Mouse (Mus musculus) R1 (cell line): ENCODE data around the gene Tert.

Experiments
- DNase-seq: peaks from one replicate; pipeline ENCODE4 v3.0.0-alpha.2; 2018; ENCODE audit warnings: low read depth, low spot score

Gene Tert

GRCm38 (mm10) chr13:73626745-73627549 lies at the start of gene Tert:
TSS of gene Tert (plus strand) at chr13:73626911.
- DNase-seq = peak; percentile 97

DNA sequence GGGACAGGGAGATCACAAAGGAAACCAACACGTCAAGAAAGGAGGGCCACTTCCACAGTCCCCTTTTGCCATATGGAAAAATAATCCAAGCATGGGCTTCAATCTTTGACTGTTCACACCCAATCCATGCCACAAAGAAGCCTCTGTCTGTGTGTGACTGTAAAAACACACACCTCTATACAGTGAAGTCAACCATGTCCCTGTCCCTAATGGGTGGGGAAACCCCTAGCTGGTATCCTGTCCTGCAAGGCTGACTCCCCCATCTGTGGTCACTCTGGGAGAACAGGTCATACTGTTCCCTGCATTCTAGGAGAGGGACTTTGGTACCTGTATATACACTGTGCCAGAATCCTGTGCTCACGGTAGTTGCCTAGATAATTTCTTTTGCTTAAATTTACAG lies 49.4 kb upstream of the Tert start:
- DNase-seq = no peak

DNA sequence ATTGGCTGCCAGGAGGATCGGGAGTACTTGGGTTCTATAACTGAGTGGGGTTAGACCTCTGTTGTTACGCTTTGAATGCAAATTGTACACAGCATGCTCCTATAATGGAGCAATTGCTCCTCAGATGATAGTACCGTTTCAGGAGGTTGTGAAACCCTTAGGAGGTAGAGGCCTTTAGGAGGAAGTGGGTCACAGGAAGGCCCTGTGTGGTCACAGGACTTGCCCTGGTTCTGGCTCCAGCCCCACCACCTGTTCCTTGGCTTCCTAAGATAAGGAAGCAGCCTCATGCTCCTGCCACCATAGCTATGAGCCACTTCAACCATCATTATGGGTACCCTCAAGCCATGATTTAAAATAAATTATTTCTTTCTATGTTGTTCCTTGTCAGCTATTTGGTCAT lies 35.2 kb upstream of the Tert start:
- no peak for DNase-seq

DNA sequence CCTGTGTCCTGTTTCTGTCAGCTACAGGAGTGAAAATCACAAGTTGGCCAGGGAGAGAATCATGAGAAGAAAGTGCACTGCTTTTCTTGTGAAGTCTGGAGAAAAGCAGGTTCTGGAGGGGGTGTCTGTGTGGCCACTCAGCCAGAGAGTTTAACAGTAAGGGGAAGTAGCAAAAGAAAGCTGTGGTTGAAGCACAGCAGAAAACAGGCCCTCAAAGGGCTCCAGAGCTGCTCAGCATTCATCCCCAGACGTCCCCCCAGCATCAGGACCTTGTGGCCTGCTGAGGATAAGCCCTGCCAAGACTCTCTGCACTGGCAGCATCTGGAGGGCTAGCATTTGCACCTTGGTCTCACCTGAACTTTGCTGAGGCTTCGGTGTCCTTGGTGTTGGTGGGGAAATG lies 34.2 kb upstream of the Tert start:
- no peak for DNase-seq

DNA sequence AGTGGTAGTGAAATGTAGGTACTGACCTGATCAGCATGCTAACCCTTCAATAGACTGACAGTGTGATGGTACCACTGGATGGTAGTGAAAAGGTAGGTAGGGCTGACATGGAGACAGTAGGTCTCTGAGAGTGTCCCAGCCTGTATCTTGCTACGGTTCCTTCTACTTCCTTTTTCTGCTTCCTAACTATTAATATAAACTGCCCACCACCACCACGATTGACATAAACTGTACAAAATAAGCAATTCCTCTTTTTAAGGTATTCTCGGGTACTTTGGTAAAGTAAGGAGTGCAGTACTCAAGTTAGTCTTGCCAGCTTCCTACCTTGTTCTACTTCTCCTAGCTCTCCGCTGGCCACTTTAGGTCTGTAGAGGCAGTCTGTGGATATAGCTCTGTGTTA lies 30.4 kb upstream of the Tert start:
- DNase-seq = no peak

DNA sequence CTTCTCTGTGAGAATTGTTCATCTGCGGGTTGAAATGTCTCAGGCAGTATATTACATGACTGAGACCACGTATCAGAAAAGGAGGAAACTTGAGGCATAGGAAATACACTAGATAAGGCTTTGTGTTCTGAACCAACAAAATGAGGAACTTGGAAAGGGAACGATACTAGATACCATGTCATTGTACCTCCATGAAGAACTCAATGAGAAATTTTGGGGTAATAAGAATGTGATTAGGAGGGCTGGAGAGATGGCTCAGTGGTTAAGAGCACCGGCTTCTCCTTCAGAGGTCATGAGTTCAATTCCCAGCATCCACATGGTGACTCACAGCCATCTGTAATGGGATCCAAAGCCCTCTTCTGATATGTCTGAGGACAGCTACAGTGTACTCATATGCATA lies 26.5 kb upstream of the Tert start:
- DNase-seq = no peak

GRCm38 (mm10) chr13:73603046-73603445 lies 23.7 kb upstream of the Tert start:
- DNase-seq = no peak

- DNase-seq = peak; percentile 91
Measured at GRCm38 (mm10) chr13:73603522-73604155, 23.1 kb upstream of the Tert start, which contains the start of gene Clptm1l. TSS of gene Clptm1l (plus strand) at chr13:73604006.

DNA sequence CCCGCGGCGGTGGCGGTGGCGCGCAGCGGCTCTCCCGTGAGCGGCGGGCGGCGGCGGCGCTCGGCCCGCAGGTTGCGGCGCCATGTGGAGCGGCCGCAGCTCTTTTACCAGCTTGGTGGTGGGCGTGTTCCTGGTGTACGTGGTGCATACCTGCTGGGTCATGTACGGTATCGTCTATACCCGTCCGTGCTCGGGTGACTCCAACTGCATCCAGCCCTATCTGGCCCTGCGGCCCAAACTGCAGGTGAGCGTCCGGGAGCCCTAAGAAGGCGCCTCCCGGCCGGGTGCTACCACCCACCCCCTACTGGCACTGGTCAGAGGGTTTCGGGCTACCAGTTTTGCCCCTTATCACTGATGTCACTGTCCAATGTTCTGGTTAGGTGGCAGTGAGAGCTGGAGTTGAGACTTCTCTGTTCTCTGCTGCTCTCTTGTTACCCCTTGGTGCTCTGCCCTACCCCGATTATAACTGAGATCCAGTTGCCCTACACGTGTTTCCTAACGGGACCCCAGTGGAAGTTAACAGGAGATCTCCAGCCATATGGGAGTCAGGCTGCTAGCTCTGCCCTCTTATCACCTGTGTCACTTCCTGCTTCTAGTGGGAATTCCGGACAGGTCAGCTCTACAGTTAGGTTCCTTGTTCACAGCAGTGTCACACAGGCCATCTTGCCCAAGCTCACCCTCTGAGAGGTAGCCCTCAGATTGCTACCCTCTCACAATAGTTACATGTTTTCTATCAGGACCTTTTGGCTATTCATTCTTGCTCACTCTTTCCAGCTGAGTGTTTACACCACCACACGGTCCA lies 22.4 kb upstream of the Tert start:
- peak; percentile 43 for DNase-seq

GRCm38 (mm10) chr13:73618406-73618805 lies 8.3 kb upstream of the Tert start:
- DNase-seq = no peak

DNA sequence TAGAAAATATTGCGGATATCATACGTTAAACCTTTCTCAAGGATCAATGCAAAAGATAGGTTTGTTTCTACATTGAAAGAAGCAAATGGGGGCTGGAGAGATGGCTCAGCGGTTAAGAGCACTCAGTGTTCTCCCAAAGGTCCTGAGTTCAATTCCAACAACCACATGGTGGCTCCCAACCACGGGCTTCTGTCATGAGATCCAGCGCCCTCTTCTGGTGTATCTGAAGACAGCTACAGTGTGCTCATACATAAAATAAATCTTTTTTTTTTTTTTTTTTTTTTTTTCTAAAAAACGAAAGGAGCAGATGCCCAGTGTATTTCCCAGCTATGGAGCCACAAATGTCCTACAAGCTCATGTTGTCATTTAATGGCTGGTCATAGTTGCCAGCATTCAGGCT lies 6.1 kb upstream of the Tert start:
- DNase-seq = peak; percentile 77

DNA sequence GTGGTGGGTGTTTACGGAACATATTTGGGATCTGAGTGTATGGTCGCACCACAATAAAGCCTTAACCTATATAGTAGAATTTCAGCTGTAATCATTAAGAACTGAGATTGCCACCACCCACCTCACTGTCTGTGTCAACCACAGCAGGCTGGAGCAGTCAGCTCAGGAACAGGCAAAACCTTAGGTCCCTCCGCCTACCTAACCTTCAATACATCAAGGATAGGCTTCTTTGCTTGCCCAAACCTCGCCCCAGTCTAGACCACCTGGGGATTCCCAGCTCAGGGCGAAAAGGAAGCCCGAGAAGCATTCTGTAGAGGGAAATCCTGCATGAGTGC lies 334 bp upstream of the Tert start:
- DNase-seq = no peak

DNA sequence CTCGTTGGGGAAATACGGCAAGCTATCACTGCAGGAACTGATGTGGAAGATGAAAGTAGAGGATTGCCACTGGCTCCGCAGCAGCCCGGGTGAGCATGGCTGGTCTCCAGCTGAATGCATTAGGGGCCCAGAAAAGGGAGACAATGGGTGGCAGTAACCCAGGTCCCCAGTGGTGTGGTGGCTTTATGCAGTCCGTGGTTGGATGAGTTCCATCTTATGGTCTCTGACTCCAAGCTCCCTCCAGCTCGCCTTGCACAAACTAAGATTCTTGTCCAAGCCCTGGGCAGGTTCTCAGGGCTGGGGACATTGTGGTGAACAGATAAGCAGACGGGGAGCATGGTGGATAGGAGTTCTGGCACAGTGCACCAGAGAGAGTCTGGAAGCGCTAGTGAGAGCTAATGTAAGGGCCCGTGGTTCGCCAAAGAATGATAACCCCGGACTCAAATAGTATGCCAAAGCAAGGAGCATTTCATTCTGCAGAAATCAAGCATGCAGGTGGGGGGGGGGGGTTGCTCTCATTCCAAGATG lies 1.9 kb downstream of the Tert start:
- no peak for DNase-seq

- no peak for DNase-seq
Measured at GRCm38 (mm10) chr13:73631837-73632236, 5.1 kb downstream of the Tert start.

DNA sequence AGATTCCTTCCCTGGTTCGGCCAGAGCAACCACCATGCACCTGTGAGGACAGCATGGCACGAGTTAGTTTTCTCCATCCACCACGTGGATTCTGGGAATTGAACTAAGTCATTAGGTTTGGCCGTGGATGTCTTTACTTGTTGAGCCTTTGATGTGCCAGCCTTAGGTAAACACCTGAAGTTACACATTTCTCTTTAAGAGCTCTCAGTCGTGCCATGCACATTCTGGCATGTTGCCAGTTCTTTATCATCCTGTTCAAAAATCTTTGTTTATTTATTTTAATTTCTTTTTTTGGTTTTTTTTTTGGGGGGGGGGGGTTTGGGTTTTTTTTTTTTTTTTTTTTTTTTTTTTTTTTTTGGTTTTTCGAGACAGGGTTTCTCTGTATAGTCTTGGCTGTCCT lies 11.1 kb downstream of the Tert start:
- DNase-seq = no peak

DNA sequence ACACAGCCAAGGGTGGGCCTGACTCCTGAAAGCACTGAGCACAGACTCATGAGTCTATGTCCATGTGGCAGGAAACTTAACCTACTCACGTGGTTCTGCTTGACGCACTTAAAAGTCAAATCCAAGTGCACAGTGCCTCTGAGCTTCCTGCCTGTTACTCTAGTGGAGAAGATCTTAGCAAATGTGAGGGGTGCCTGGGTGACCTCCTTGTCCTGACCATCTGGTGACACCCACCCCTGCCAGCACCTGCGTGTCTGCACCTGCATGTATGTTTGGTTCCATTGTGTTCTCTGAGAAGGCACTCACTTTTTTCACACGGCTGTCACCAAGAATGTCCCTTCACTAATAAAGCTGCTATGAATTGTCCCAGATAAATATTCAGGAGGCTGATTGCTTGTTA lies 14.6 kb downstream of the Tert start:
- no peak for DNase-seq

GRCm38 (mm10) chr13:73646397-73647087 lies 19.8 kb downstream of the Tert start:
- peak; percentile 77 for DNase-seq

GRCm38 (mm10) chr13:73653266-73653665 lies 26.6 kb downstream of the Tert start:
- DNase-seq = no peak

DNA sequence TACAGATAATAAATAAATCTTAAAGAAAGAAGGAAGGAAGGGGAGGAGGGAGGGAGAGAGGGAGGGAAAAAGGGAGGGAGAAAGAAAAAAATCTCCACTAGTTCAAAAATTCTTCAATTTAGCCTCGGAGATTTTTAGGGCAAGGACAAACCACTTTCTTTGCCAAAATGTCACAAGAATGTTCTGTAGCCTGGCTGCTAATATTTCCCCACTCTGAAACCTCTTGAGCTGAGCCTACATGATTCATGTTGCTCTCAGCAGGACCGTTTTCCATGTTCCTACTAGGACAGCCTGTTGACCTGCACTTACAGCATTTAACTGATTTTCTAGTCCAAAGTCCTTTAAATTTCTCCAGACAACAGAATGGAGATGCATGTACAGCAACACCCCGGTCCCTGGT lies 28.3 kb downstream of the Tert start:
- no peak for DNase-seq

- peak; percentile 8 for DNase-seq
Measured at GRCm38 (mm10) chr13:73658953-73659352, 32.2 kb downstream of the Tert start.

DNA sequence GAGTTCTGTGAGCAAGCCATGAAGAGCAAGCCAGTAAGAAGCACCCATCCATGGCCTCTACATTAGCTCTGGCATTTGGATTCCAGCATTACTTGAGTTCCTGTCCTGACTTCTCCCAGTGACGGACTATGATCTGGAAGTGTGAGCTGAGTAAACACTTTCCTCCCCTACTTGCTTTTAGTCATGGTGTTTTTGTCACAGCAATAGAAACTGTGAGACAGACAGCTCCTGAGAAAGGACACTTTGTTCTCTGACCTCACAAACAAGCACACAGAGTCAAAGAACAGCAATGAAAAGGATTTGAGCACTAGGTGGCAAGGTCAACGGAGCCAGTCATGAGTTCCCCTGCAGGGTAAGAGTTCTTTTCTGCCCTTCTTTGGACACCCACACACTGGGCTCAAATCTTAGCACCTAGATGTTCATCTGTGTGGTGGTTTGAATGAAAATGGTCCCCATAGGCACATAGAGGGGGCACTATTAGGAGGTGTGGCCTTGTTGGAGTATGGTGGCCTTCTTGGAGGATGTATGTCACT lies 33.5 kb downstream of the Tert start:
- no peak for DNase-seq
